Mouse (Mus musculus): Measurements from ENCODE around the gene Slc5a10. TPM values are rescaled to one million over a fixed set of nuclear protein-coding genes. Genes with fewer than 3 reads are reported as not detected.

The Slc5a10 gene
- total RNA-seq, 1 experiment from 2014 or later: not detected

Other genes with a start within 250 kb of the Slc5a10 start
- gene Mfap4, start 235.4 kb downstream of the Slc5a10 start, total RNA-seq (2021): 23.5 and 34.4 TPM in 2 replicates
- gene Mapk7, start 226.4 kb downstream of the Slc5a10 start, total RNA-seq (2021): 16.7 and 20.0 TPM in 2 replicates
- gene B9d1, start 215.7 kb downstream of the Slc5a10 start, total RNA-seq (2021): 15.3 and 16.0 TPM in 2 replicates
- gene Epn2, start 141.1 kb downstream of the Slc5a10 start, total RNA-seq (2021): 35.2 and 38.7 TPM in 2 replicates
- gene Grap, start 67.6 kb downstream of the Slc5a10 start, total RNA-seq (2021): 12.3 and 27.0 TPM in 2 replicates
- gene Fam83g, start 36.7 kb downstream of the Slc5a10 start, total RNA-seq (2021): 0.85 and 1.1 TPM in 2 replicates
- 25.9 and 27.9 TPM in 2 replicates for gene Prpsap2, start 41.3 kb upstream of the Slc5a10 start, total RNA-seq (2021)
- 39.1 and 40.8 TPM in 2 replicates for gene Ulk2, start 134.2 kb upstream of the Slc5a10 start, total RNA-seq (2021)
- 23.7 and 27.1 TPM in 2 replicates for gene Akap10, start 209.4 kb upstream of the Slc5a10 start, total RNA-seq (2021)
- 17.1 and 19.6 TPM in 2 replicates for gene Specc1, start 235.9 kb upstream of the Slc5a10 start, total RNA-seq (2021)

Data from adrenal gland, postnatal 14 days (tissue).